Mouse (Mus musculus) hindbrain, embryonic 13.5 days (tissue): ENCODE measurements around the gene Hoxa6. TPM values are rescaled to one million over a fixed set of nuclear protein-coding genes. Genes with fewer than 3 reads are reported as not detected.
A peak's percentile ranks its signal among the peaks of the same experiment; 100 is the strongest.

ENCODE experiments used
- ATAC-seq: fragments of 200-750 bp; cut with Nextera tagmentation; 2 replicates; pipeline ENCODE4 v1.8.0; 2017; ENCODE audit warnings: moderate TSS enrichment; ENCODE audit not compliant: low FRiP score
- H3K27ac ChIP-seq: fragments of 300-500 bp; sonication (generic); 2 replicates; pipeline ENCODE4 v1.5.1; 2015; ENCODE audit warnings: inconsistent platforms, mild to moderate bottlenecking, moderate library complexity
- H3K27me3 ChIP-seq: fragments of 300-500 bp; sonication (generic); 2 replicates; pipeline ENCODE4 v1.6.1; 2015; ENCODE audit warnings: mild to moderate bottlenecking, inconsistent platforms
- H3K36me3 ChIP-seq: fragments of 300-500 bp; sonication (generic); 2 replicates; pipeline ENCODE4 v1.6.1; 2015; ENCODE audit warnings: mild to moderate bottlenecking, inconsistent platforms
- H3K4me1 ChIP-seq: fragments of 300-500 bp; sonication (generic); replicated peaks from 2 replicates; pipeline ENCODE4 v1.6.1; 2015; ENCODE audit warnings: inconsistent platforms
- H3K4me2 ChIP-seq: fragments of 300-500 bp; sonication (generic); 2 replicates; pipeline ENCODE4 v1.6.1; 2015; ENCODE audit warnings: inconsistent platforms, mild to moderate bottlenecking, moderate library complexity
- H3K4me3 ChIP-seq: fragments of 300-500 bp; sonication (generic); 2 replicates; pipeline ENCODE4 v1.5.1; 2015; ENCODE audit warnings: mild to moderate bottlenecking, inconsistent platforms
- H3K9ac ChIP-seq: fragments of 300-500 bp; sonication (generic); 2 replicates; pipeline ENCODE4 v1.6.1; 2015; ENCODE audit warnings: mild to moderate bottlenecking, inconsistent platforms
- H3K9me3 ChIP-seq: fragments of 300-500 bp; sonication (generic); 2 replicates; pipeline ENCODE4 v1.6.1; 2016; ENCODE audit warnings: inconsistent platforms
- WGBS: fragments of 180-500 bp; shearing (Covaris S2); methylation state at CpG from one replicate; pipeline ENCODE4 v1.1.7; 2015; 5-methylcytosine and 5-hydroxymethylcytosine counted together
- polyA plus RNA-seq: library from polyadenylated mRNA; unstranded; fragments of >200 nt; fragmentation: Nextera tagmentation; extraction: Ambion mirVana; gene quantifications from 2 replicates; pipeline ENCODE4 v1.2.1, GENCODE M21; 2015

Hoxa6 gene
- polyA plus RNA-seq, 1 experiment from 2014 or later: 28.0 TPM

GRCm38 (mm10) chr6:52182030-52182429, 26.5 kb downstream of the Hoxa6 start:
- no peak for ATAC-seq
- Histone ChIP-seq H3K9me3 (no peaks in the 10 kb centered on the region), H3K27me3 (peaks cover 84% of the 10 kb centered on the region), H3K4me1 (peaks cover 58% of the 10 kb centered on the region), H3K4me2 (peak overlapping the region; percentile 88), H3K4me3 (peak overlapping the region; percentile 70), H3K9ac (peak overlapping the region; percentile 97), H3K27ac (peak overlapping the region; percentile 99), H3K36me3 (no peaks in the 10 kb centered on the region)
- 21% methylated on average over 2 of the region's 2 CpGs for WGBS

- H3K4me3 ChIP-seq: peak overlapping the region; percentile 70
- H3K9ac ChIP-seq: peak overlapping the region; percentile 97
- H3K27ac ChIP-seq: peak overlapping the region; percentile 99
- H3K27me3 ChIP-seq: peaks cover 71% of the 10 kb centered on the region
- no peak for ATAC-seq
- no peaks in the 10 kb centered on the region for H3K36me3 ChIP-seq
- WGBS: 5% methylated on average over 3 of the region's 3 CpGs
- peak overlapping the region; percentile 88 for H3K4me2 ChIP-seq
- no peaks in the 10 kb centered on the region for H3K9me3 ChIP-seq
- peaks cover 52% of the 10 kb centered on the region for H3K4me1 ChIP-seq
Observed at GRCm38 (mm10) chr6:52180726-52181125, 27.8 kb downstream of the Hoxa6 start.

GRCm38 (mm10) chr6:52180213-52180710, 28.3 kb downstream of the Hoxa6 start:
- H3K9me3 ChIP-seq: no peaks in the 10 kb centered on the region
- peak overlapping the region; percentile 88 for H3K4me2 ChIP-seq
- H3K36me3 ChIP-seq: no peaks in the 10 kb centered on the region
- peaks cover 66% of the 10 kb centered on the region for H3K27me3 ChIP-seq
- H3K9ac ChIP-seq: peak overlapping the region; percentile 97
- ATAC-seq: no peak
- under 1% methylated on average over 11 of the region's 11 CpGs for WGBS
- peak overlapping the region; percentile 70 for H3K4me3 ChIP-seq
- peaks cover 48% of the 10 kb centered on the region for H3K4me1 ChIP-seq
- peak overlapping the region; percentile 99 for H3K27ac ChIP-seq

- H3K27ac ChIP-seq: peak overlapping the region; percentile 99
- 2% methylated on average over 10 of the region's 10 CpGs for WGBS
- peak overlapping the region; percentile 97 for H3K9ac ChIP-seq
- peaks cover 61% of the 10 kb centered on the region for H3K27me3 ChIP-seq
- H3K4me2 ChIP-seq: peak overlapping the region; percentile 88
- H3K4me3 ChIP-seq: peak overlapping the region; percentile 70
- ATAC-seq: no peak
- H3K36me3 ChIP-seq: no peaks in the 10 kb centered on the region
- no peaks in the 10 kb centered on the region for H3K9me3 ChIP-seq
- H3K4me1 ChIP-seq: peaks cover 43% of the 10 kb centered on the region
Observed at GRCm38 (mm10) chr6:52179690-52180089, 28.8 kb downstream of the Hoxa6 start.

GRCm38 (mm10) chr6:52178918-52179665, 29.4 kb downstream of the Hoxa6 start:
- Histone ChIP-seq H3K27ac (peak overlapping the region; percentile 99), H3K9ac (peak overlapping the region; percentile 97), H3K36me3 (no peaks in the 10 kb centered on the region), H3K9me3 (no peaks in the 10 kb centered on the region), H3K4me1 (peaks cover 37% of the 10 kb centered on the region), H3K4me3 (peak overlapping the region; percentile 70), H3K27me3 (peaks cover 55% of the 10 kb centered on the region), H3K4me2 (peak overlapping the region; percentile 88)
- ATAC-seq: 0 out of 2 replicates have a peak, but pooled peaks have one; percentile 5
- 1% methylated on average over 4 of the region's 4 CpGs for WGBS

GRCm38 (mm10) chr6:52177806-52178205, 30.7 kb downstream of the Hoxa6 start:
- peaks cover 53% of the 10 kb centered on the region for H3K27me3 ChIP-seq
- H3K4me3 ChIP-seq: peak overlapping the region; percentile 70
- peak overlapping the region; percentile 88 for H3K4me2 ChIP-seq

GRCm38 (mm10) chr6:52177061-52177735, 31.3 kb downstream of the Hoxa6 start, which contains the start of gene 5730596B20Rik:
TSS of gene 5730596B20Rik (plus strand) at chr6:52177498.
- Histone ChIP-seq H3K4me3 (peak within 1 kb of the TSS; percentile 70), H3K9ac (peak within 1 kb of the TSS; percentile 97), H3K9me3 (no peaks in the 10 kb centered on the region), H3K4me1 (peaks cover 34% of the 10 kb centered on the region), H3K27me3 (peaks cover 52% of the 10 kb centered on the region), H3K27ac (peak within 1 kb of the TSS; percentile 99), H3K36me3 (no peaks in the 10 kb centered on the region), H3K4me2 (peak within 1 kb of the TSS; percentile 88)
- no peak for ATAC-seq
- WGBS: under 1% methylated on average over 36 of the region's 36 CpGs

More at GRCm38 (mm10) chr6:52177806-52178205, 30.7 kb downstream of the Hoxa6 start:
- peaks cover 32% of the 10 kb centered on the region for H3K4me1 ChIP-seq
- peak overlapping the region; percentile 97 for H3K9ac ChIP-seq
- no peaks in the 10 kb centered on the region for H3K9me3 ChIP-seq
- H3K27ac ChIP-seq: peak overlapping the region; percentile 99
- no peak for ATAC-seq
- no peaks in the 10 kb centered on the region for H3K36me3 ChIP-seq
- 2% methylated on average over 9 of the region's 9 CpGs for WGBS

- Histone ChIP-seq H3K9ac (peak overlapping the region; percentile 97), H3K9me3 (no peaks in the 10 kb centered on the region), H3K4me3 (peak overlapping the region; percentile 70), H3K27ac (peak overlapping the region; percentile 99), H3K4me2 (peak overlapping the region; percentile 88), H3K4me1 (peaks cover 34% of the 10 kb centered on the region), H3K27me3 (peaks cover 48% of the 10 kb centered on the region), H3K36me3 (no peaks in the 10 kb centered on the region)
- under 1% methylated on average over 6 of the region's 6 CpGs for WGBS
- ATAC-seq: no peak
Observed at GRCm38 (mm10) chr6:52176391-52176790, 32.1 kb downstream of the Hoxa6 start.

- H3K9ac ChIP-seq: peak overlapping the region; percentile 97
- under 1% methylated on average over 19 of the region's 35 CpGs for WGBS
- peak overlapping the region; percentile 99 for H3K27ac ChIP-seq
- H3K4me2 ChIP-seq: peak overlapping the region; percentile 88
- peak; percentile 62 for ATAC-seq
- peak overlapping the region; percentile 70 for H3K4me3 ChIP-seq
- H3K36me3 ChIP-seq: no peaks in the 10 kb centered on the region; the same call in 1 of the 2 replicates
- H3K9me3 ChIP-seq: no peaks in the 10 kb centered on the region
- peaks cover 48% of the 10 kb centered on the region for H3K27me3 ChIP-seq
- peaks cover 34% of the 10 kb centered on the region for H3K4me1 ChIP-seq
Observed at GRCm38 (mm10) chr6:52175864-52176263, 32.7 kb downstream of the Hoxa6 start.

GRCm38 (mm10) chr6:52174968-52175751, 33.4 kb downstream of the Hoxa6 start:
- Histone ChIP-seq H3K27me3 (peaks cover 47% of the 10 kb centered on the region), H3K9me3 (no peaks in the 10 kb centered on the region), H3K9ac (peak overlapping the region; percentile 97), H3K4me1 (peaks cover 34% of the 10 kb centered on the region), H3K4me3 (peak overlapping the region; percentile 70), H3K36me3 (no peaks in the 10 kb centered on the region; the same call in 1 of the 2 replicates), H3K27ac (peak overlapping the region; percentile 99), H3K4me2 (peak overlapping the region; percentile 88)
- WGBS: under 1% methylated on average over 30 of the region's 41 CpGs
- no peak for ATAC-seq

- 7% methylated on average over 4 of the region's 4 CpGs for WGBS
- Histone ChIP-seq H3K27me3 (peaks cover 38% of the 10 kb centered on the region), H3K27ac (peak overlapping the region; percentile 100)
Observed at GRCm38 (mm10) chr6:52173648-52174047, 34.9 kb downstream of the Hoxa6 start.

More at GRCm38 (mm10) chr6:52173648-52174047, 34.9 kb downstream of the Hoxa6 start:
- H3K9ac ChIP-seq: peak overlapping the region; percentile 100
- H3K4me3 ChIP-seq: peak overlapping the region; percentile 70
- peaks cover 3% of the 10 kb centered on the region; the same call in 1 of the 2 replicates for H3K36me3 ChIP-seq
- H3K4me1 ChIP-seq: peaks cover 42% of the 10 kb centered on the region
- no peak for ATAC-seq
- no peaks in the 10 kb centered on the region for H3K9me3 ChIP-seq
- H3K4me2 ChIP-seq: peak overlapping the region; percentile 88
